Mouse (Mus musculus) neural tube, embryonic 10.5 days (tissue): ENCODE data around the gene Maml2.

Experiments used
- DNase-seq: peaks from one replicate; pipeline ENCODE4 v3.0.0-alpha.2; 2017; ENCODE audit warnings: low spot score; ENCODE audit errors: extremely low spot score

The Maml2 gene

GRCm38 (mm10) chr9:13563475-13564414, 266.0 kb downstream of the Maml2 start:
- no peak for DNase-seq

GRCm38 (mm10) chr9:13565343-13566019, 267.7 kb downstream of the Maml2 start:
- no peak for DNase-seq

GRCm38 (mm10) chr9:13566154-13566885, 268.6 kb downstream of the Maml2 start:
- DNase-seq = no peak

DNA sequence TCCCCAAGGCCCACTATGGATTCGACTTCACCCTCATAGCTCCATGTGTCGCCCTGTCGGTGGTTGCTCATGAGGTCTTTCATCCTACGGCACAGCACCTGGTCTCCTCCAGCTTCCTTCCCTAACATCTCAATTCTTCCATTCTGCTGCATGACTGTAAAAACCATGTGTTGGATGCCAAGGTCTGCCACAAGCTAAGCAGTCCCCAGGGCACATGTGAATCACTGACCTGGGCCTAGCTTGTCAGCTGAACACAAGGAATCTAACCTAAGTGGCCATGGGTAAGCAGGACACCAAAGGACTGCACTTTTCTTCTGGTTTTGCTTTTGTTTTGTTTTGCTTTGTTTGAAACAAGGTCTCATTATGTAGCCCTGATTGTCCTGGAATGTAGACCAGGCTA, 271.3 kb downstream of the Maml2 start:
- DNase-seq = no peak

DNA sequence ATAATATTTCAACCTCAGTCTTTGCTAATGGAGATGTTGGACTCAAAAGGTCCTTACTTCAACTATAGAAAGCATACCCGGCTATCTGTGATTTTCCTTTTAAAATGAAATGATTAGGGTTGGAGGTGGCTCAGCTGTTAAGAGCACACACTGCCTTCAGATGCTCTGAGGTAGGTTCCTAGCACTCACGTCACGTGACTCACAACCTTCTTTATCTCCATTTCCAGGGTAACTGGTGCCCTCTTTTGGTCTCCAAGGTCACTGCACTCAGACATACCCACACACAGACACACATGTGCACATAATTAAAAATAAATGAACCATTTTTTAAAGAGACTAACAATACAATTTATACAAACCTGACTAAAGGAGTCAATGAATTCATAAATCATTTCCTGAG, 275.1 kb downstream of the Maml2 start:
- no peak for DNase-seq

DNA sequence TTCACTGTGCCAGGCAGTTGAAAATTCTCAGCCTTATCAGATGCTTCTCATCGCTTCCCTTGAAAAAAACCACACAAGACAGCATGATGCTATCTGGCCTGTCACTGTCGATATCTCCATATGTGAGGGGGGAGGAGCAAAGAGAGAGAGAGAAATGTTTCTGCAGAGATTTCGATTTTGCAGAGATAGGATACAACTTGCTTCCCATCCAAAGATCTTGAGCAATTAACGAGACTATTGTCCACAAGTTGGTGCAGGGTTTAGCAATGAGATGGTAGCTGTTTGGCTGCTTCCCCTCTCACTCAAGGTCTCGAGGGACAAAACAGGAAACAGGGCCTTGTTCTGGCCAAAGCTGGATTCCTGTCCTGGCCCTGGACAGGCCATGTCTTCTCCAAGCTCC, 276.3 kb downstream of the Maml2 start:
- no peak for DNase-seq

GRCm38 (mm10) chr9:13574913-13575312, 277.2 kb downstream of the Maml2 start:
- DNase-seq = no peak

GRCm38 (mm10) chr9:13577150-13577549, 279.4 kb downstream of the Maml2 start:
- no peak for DNase-seq

- DNase-seq = no peak
Observed at GRCm38 (mm10) chr9:13581184-13581583, 283.4 kb downstream of the Maml2 start.

- DNase-seq = no peak
Observed at GRCm38 (mm10) chr9:13583952-13584351, 286.2 kb downstream of the Maml2 start.

DNA sequence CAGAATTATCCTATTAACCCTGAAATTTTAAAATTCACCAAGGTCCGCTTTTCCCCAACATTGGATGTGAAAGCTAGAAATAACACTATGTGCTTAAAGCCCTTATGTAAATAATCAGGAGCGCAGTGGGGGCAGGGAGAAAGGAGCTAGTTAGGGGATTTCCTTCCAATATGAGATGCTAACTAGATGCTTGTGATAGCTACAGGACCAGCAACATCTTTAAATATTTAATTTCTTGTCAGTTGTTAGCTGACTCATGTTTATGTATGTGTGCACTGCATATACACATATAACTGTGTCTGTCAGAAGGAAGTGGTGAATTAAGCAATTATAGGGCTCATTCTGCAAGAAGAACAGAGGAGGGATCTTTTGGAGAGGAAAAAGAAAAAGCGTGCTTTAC, 286.7 kb downstream of the Maml2 start:
- DNase-seq = no peak

DNA sequence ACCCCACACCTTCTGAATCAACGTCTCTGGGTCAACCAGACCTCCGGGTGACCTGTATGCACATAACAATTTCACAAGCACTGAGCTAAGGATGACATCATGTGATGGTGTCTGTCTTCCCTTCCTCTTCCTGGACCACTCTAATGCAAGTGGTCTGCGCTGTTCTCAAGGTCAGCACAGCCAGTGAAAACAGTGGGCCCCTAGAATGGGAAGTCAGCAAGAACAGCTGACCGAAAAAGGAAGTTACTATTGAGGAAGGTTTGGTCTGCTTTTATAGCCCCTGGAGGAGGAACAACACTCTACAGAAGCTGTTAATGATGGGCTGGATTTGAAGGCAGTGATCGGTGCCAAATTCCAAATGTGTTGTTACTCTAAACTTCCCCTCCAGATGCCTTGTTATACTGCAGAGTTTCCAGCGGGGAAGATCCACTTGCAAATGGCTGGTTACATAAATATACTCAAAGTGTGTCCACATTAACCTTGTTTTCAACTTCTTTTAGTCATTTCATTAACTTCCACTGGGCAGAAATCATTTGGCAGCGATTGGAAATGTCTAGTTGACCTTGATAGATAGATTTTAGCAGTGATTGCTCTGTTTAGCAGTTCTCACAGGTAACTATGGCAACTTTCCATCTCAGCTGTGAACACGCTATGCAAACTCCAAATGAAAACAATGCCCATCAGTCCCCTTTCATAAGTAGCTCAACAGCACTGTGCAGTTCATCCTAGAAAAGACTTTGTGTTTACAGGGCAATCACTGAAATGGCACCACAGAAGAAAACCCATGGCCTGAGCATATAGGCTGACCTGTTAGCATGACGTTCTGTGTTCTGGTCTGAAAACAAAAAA, 289.6 kb downstream of the Maml2 start:
- DNase-seq = no peak

GRCm38 (mm10) chr9:13588786-13589185, 291.0 kb downstream of the Maml2 start:
- no peak for DNase-seq

DNA sequence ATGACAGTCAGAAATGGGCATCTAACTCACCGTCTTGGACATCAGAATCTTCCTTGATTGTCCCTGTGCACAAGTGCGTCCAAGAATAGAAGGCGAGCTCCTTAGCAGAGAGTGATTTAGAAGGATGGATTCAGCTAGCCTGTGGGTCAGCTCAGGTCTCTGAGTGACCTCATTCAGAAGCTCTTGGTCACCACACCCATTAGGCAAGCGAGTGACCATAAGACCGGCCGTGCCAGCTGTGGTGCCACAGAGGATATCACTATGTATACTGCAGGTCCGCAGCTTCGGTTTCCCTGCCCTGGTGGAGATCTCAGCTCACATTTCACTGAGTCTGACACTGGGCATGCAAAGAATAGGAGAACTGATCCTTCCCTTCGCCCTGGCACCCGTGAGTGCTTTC, 294.9 kb downstream of the Maml2 start:
- DNase-seq = no peak

- no peak for DNase-seq
Observed at GRCm38 (mm10) chr9:13597736-13598135, 300.0 kb downstream of the Maml2 start.

DNA sequence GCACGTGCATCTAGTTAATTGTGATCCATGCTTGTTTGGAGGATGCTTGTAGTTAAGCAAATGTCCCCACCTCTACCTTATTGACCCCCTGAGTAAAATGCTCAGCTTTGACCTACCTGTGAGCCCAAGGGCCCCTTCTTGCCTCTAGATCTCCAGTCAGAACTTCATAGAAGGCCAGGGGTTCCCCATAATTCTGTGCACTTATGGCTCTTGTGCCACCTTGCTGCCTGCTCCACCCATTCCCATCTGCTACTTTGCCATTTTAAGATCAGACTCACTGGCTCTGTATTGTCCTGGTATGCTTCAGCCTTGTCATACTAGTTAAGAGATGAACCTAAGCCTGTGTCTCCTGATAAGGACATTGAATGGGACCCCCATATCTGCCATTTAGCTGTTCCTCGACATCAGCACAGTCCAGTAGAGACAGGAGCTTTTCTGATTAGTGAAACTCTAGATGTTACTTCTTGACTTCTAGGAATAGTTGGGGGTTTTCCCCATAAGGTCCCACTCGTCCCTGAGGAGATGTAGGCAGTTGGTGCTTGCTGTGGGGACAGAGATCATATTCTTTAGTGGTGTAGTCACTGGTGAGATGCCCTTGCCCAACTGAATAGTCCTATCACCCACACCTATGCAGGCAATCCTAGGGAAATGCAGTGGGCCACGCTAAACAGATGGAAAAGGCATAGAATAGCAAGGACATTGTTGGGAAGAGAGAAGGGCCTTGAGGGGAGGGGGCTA, 301.0 kb downstream of the Maml2 start:
- no peak for DNase-seq

- no peak for DNase-seq
Observed at GRCm38 (mm10) chr9:13599334-13599614, 301.5 kb downstream of the Maml2 start.

- DNase-seq = no peak
Observed at GRCm38 (mm10) chr9:13599800-13600199, 302.0 kb downstream of the Maml2 start.

GRCm38 (mm10) chr9:13601729-13602128, 304.0 kb downstream of the Maml2 start:
- DNase-seq = no peak

GRCm38 (mm10) chr9:13603533-13604143, 305.9 kb downstream of the Maml2 start:
- DNase-seq = no peak
